Mouse (Mus musculus): ENCODE results near the gene Cd300ld2. TPM values are rescaled to one million over a fixed set of nuclear protein-coding genes. Genes with fewer than 3 reads are reported as not detected.

Gene Cd300ld2
- polyA plus RNA-seq, 2 experiments from 2014 or later, result not detected

Other genes starting within 250 kb of the Cd300ld2 start
- gene Btbd17, start 220.2 kb downstream of the Cd300ld2 start, polyA plus RNA-seq (2017; shearing (Covaris generic)), result not detected
- gene Gpr142, start 217.3 kb downstream of the Cd300ld2 start, polyA plus RNA-seq (2017; shearing (Covaris generic)), result not detected
- under 1 TPM in 1 of 2 experiments, not detected in 1; 0.15 TPM for gene Gprc5c, start 165.0 kb downstream of the Cd300ld2 start, polyA plus RNA-seq (2017; shearing (Covaris generic))
- under 1 TPM in 1 of 2 experiments, not detected in 1; 0.12 TPM for gene Cd300a, start 126.2 kb downstream of the Cd300ld2 start, polyA plus RNA-seq (2017; shearing (Covaris generic))
- under 1 TPM in 1 of 2 experiments, not detected in 1; 0.32 TPM for gene Cd300lb, start 81.8 kb downstream of the Cd300ld2 start, polyA plus RNA-seq (2017; shearing (Covaris generic))
- not detected for gene Cd300c, start 47.0 kb downstream of the Cd300ld2 start, polyA plus RNA-seq (2017; shearing (Covaris generic))
- gene Cd300ld, start 26.3 kb downstream of the Cd300ld2 start, polyA plus RNA-seq (2017; shearing (Covaris generic)), result under 1 TPM; 0.44 to 0.69 TPM
- gene Cd300c2, start 14.3 kb downstream of the Cd300ld2 start, polyA plus RNA-seq (2017; shearing (Covaris generic)), result not detected
- gene Cd300ld4, start 10.8 kb upstream of the Cd300ld2 start, polyA plus RNA-seq (2017; shearing (Covaris generic)), result not detected
- gene Cd300ld5, start 21.6 kb upstream of the Cd300ld2 start, polyA plus RNA-seq (2017; shearing (Covaris generic)), result not detected
- not detected for gene Cd300ld3, start 32.2 kb upstream of the Cd300ld2 start, polyA plus RNA-seq (2017; shearing (Covaris generic))
- gene Cd300e, start 46.0 kb upstream of the Cd300ld2 start, polyA plus RNA-seq (2017; shearing (Covaris generic)), result not detected
- gene Rab37, start 75.2 kb upstream of the Cd300ld2 start, polyA plus RNA-seq (2017; shearing (Covaris generic)), result 100 to 1,000 TPM; 149 to 158 TPM
- 1 to 10 TPM in 1 of 2 experiments, under 1 TPM in 1; 0.37 to 1.5 TPM for gene Cd300lf, start 117.8 kb upstream of the Cd300ld2 start, polyA plus RNA-seq (2017; shearing (Covaris generic))
- gene Slc9a3r1, start 147.1 kb upstream of the Cd300ld2 start, polyA plus RNA-seq (2017; shearing (Covaris generic)), result 100 to 1,000 TPM; 166 to 228 TPM
- 10 to 100 TPM in 1 of 2 experiments, 1 to 10 TPM in 1; 9.3 to 11.9 TPM for gene Tmem104, start 171.3 kb upstream of the Cd300ld2 start, polyA plus RNA-seq (2017; shearing (Covaris generic))
- gene Nat9, start 171.7 kb upstream of the Cd300ld2 start, polyA plus RNA-seq (2017; shearing (Covaris generic)), result 10 to 100 TPM; 14.0 to 14.6 TPM